Mouse (Mus musculus) gastrocnemius, adult 18-20 months (tissue): ENCODE data around the gene Irs2. TPM values are rescaled to one million over a fixed set of nuclear protein-coding genes. Genes with fewer than 3 reads are reported as not detected.

Experiments used
- DNase-seq: peaks from one replicate; pipeline ENCODE4 v3.0.0; 2021; ENCODE audit warnings: low spot score
- total RNA-seq, 2 experiments: library from RNA; stranded (reverse); gene quantifications; 2 replicates each; pipeline ENCODE4 v1.2.3; 2021

Irs2 gene
- total RNA-seq, 2 experiments from 2014 or later, result 17.4 to 73.1 TPM

DNA sequence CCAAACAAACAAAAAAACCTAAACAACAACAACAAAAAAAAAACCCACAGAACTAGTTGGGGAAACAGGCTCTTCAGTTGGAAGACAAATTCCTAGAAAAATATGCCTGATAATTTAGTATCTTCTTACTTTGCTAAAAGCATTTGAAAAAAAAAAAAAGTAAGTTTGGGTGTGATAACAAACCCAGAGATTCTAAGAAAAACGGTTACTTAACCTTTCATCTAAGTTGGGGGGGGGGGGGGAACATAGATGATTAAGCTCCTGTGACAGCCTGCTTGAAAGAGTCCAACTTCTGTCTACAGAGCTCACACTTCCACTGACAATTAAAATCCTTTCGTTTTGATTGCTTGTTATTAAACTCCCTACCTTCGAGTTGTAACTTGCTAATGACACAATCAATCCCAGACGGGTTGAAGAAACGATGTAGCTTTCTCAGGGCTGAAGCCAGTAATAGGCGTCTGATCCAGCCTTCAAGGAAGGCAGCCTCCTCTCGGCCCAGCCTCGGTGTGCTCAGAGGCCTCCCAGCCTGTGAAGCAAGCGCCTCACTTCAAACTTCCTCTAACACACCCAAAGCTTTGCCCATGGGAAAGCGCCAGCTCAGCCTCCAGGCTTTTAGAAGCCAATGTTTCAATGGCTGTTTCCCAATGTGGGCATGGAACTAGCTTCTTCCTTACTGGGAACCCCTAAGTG, 17.7 kb downstream of the Irs2 start:
- DNase-seq, result no peak

GRCm38 (mm10) chr8:10989946-10990345, 18.3 kb downstream of the Irs2 start:
- DNase-seq, result no peak

DNA sequence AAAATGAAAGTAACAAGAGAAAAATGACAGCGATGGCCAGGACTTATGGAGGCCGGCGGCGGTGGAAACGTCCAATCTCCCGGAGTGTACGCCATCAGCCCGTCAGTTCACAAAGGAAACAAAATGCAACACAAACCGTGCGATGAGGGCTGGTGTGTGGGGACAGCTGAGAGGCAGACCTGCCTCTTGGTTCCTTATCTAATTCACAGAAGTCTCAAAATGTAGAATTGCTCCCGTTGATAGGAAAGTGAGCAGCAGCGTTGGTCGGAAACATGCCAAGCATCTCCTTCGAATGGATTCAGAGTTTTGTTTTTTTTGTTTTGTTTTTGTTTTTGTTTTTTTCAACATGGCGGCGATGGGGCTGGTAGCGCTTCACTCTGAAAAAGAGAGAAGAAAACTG, 21.6 kb downstream of the Irs2 start:
- DNase-seq, result no peak

- no peak for DNase-seq
These were observed 23.2 kb downstream of the Irs2 start for GRCm38 (mm10) chr8:10985064-10985463.

DNA sequence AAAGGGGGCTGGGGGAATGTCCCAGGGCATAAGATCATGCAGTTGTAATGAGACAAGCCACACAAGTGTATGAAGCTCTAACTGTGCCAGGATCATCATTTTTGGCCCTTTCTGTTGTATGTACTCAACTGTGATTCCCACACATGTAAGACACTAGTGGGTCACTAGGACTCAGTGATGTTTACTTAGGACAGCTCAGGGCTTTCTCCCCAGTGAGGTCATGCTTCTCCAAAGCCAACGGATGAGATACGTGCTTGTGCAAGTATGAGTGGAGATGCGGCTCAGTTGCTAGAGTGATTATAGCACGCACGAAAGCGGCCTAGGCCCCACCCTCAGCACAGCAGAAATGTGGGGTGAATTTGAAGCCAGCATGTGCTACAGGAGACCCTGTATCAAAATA, 27.4 kb downstream of the Irs2 start:
- DNase-seq, result no peak

DNA sequence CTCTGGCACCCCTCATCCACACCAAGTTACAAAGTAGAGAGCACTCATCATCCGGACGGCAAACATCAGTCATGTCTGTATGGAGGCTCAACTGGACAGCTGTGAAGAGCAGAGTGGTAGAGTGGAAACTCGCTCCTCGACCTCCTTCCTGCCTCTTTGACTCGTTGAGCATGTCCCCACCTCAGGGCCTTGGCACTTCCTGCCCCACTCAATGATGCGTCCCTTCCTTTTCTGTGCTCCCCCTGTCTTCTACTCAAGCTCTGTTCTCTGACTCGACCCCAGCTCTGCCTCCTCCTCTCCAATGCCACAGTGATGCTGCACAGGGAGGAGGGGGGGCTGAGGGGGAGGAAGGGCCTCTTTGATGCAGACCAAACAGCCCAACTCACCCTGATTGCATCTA, 28.3 kb downstream of the Irs2 start:
- DNase-seq, result no peak

DNA sequence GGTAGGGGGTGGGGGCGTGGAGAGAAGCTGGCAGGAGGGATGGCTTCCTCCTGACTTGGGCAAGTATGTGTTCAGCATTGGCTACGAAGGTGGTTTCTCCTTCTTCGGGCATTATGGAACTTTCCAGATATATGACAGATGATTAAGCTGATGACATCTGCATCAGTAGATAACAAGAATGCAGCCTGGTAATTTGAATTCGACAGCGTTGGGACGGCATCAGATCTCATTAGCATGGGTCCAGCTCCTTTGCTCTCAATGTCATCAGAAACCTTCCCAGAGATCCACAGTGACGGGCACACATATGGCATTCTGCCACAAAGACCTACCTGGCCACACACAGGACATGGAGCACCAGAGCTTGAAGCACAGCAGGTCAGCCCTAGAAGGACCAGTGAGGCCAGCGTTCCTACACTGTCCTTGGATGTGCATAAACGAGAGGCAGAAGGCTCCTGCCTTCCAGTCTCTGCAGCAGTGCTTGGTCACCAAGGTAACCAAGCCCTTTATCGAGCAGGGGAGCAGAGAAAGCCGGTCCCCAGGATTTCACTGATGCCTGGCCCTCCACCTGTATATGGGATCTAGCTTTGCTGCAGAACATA, 29.0 kb downstream of the Irs2 start:
- DNase-seq, result no peak

DNA sequence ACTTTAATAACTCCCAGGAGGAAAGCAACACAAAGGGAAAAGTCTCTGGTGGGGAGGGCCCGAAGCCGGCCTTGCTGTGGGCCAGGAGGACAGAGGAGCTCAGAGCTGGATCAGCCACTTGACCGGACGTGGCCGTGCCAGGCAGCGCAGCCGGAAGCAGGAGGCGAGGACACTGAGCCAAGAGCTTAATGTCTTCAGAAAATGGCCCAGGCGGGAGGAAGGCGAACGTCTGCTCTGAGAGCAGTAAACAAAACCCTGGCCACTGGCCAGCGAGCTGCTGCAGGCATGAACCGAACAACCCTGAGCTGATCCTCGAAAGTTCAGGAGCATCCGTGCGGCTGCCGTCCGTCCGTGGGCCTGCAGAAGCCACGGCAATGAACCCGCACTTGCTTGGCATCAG, 29.9 kb downstream of the Irs2 start:
- DNase-seq, result peak; percentile 67

- DNase-seq, result no peak
These were observed 30.4 kb downstream of the Irs2 start for GRCm38 (mm10) chr8:10977742-10978376.

DNA sequence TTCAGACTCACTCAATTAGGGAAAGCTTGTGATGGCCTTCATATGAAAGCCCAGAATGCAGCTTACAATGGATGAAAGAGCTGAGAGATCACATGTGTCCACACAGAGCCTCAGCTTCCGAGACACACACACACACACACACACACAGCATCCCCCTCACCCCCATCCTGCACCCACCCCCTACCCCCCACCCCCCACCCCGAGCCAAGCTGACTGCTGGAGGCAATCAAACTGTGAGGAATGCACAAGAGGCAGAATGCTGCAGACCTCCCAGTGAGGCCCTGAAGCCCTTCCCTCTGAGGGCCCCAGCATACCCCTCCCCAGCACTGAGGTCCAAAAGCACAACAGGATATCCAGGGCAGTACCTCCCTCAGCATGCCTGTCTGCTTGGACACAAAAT, 33.6 kb downstream of the Irs2 start:
- DNase-seq, result no peak

GRCm38 (mm10) chr8:10974126-10974525, 34.1 kb downstream of the Irs2 start:
- no peak for DNase-seq

GRCm38 (mm10) chr8:10972851-10973452, 35.3 kb downstream of the Irs2 start:
- DNase-seq, result no peak

GRCm38 (mm10) chr8:10971984-10972383, 36.3 kb downstream of the Irs2 start:
- no peak for DNase-seq

DNA sequence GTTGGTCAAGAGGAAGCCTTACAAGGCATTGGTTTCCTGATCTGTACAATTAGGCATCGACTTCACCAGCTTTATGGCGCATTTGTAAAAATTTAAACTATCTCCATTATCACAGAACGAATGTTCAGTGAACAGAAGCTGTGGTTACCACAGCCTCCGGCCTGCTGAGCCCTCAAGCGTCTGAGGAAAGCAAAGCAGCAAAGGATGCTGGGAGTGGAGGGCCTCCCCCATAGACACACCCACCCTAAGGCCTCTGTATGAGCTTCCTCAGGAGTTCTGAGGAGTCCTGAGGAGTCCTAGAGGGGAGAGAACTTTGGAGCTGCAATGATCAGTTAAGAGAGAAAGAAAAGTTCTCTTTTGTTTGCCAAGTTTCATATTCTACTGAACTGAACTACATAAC, 36.7 kb downstream of the Irs2 start:
- no peak for DNase-seq

DNA sequence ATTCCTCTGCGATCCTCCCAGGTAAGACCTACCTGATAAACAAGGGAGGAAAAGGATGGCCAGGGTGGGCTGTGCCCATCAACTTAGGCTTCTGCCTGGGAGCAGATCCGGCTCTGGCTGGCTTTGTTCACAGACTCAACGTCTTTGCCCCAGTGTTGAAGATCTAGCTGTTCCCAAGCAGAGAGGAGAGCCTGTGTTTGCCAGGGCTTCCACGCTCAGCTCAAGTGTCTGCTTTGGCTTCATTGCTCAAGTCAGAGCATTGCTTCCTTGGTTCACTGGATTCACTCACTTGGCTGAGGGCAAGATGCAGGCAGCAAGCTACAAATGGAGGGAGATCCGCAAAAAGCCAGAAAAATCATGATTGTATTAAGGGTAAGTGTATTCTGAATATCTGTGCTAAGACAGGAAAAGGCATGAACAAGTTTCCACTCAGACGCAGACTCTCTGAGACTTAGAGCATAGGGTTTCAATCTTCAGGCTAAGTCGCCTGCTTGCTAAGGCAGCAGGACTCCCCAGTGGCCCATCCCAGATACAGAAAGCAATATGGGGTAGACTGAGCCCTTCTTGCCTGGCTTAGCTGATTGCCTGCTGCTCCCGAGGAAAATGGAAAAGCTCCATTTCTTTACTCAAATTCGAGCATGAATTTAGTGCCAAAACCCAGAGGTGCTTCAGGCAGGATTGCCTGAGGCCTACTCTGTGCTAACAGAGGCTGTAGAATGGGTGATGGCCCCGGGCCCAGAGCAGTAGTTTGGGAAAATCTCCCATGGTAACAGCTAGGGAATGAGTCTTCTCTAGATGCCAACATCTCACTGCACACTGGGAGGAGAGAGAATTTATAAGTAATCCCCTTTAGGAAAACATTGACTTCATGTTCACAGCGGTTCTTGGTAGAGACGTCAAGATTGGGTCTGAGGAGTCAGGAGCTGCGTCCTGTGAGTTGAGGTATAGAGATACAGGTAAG, 37.5 kb downstream of the Irs2 start:
- peak; percentile 74 for DNase-seq

DNA sequence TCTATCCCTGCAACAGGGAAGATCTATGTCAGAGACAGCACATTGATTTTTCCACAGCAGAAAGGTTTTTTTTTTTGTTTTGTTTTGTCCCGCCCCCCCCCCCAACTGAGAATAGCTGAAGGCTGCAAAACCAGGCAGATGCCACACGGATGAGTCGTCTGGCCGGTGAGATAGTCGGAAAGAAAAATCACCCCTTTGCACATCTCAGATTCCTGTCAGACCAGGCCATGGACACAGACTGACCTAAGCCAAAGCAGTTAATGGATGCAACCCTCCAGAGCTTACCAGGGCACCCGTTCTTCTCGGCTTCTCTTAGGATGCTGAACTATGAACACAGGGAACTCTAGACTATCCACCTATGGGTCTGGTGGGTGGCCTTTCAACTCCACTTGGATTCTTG, 39.6 kb downstream of the Irs2 start:
- no peak for DNase-seq

DNA sequence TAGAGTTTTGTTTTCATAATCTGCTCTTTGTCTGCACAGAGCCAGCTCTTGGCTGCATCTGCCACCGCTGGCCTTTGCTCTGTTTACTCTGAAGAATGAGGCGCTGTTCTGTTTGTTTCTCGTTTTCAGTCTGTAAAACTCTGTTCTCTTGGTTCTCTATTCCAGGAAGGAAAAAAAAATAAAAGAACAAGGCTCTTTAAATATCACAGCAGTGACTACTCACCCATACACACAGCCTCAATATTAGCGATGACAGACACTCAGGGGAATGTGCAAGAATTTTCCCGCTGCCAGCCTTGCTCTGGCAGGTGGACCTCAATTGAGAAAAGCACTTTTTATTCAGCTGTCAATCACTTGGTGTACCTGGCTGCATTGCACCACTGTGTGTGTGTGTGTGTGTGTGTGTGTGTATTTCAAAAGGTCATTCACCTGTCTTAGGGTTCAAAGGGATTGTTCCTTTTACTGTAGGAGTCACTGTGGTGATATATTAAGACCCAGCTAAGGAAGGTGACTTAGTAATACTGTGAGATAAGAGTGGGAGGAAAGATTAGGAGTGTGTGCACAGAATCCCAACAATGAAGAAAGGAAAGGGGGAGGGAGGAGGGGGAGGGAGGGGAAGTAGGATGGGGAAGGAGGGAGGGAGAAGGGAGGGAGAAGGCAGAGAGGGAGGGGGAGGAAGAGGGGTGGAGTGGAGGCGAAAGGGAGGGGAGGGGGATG, 42.7 kb downstream of the Irs2 start:
- DNase-seq, result peak; percentile 31

GRCm38 (mm10) chr8:10964511-10965099, 43.7 kb downstream of the Irs2 start:
- no peak for DNase-seq

DNA sequence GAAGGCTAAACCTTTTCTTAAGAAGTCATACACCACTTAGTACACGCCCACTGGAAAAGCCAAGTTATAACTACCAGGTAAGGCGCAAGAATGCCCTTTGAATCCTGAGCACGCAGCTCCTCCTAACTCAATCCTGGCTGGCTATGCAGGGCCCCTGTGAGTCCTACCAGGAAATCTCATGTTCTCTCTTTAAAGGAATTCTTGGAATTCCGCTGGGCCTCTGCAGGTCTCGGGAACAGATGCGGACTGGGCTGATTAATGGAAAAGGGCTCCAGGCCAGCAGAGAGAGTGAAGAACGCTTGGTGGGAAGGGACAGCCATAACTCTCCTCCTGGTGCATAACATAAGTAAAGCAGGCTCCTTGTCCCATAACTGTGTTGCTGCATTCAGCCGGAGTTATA, 46.3 kb downstream of the Irs2 start:
- no peak for DNase-seq

DNA sequence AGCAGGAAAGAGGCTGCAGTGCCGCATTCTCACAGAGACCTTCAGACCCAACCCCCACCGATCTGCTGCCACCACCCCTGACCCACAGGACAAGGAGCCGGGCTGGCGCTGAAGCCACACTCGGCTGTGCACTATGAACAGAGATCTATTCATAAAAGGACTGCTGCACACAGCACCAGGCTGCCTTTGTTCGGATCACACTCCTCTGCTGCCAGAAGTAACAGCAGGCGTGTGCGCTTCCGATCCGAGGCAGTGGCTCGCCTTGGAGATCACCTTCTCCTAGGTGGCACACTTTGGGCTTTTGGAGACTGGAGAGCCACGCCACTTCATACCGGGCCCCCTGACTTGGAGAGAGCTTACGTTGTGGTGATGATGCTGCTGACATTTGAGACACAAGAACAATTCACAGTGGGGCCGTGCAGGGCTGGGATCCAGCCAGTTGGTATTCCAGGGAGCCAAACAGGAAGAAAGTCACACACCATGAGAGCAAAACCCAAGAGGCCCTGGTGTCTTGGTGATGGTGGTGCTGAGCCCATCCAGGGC, 47.9 kb downstream of the Irs2 start:
- no peak for DNase-seq
